Mouse (Mus musculus) testis, adult 2 months (tissue): ENCODE measurements around the gene Serpina6.

ENCODE experiments used
- CTCF ChIP-seq: fragments of 200-500 bp; IDR thresholded peaks from 2 replicates; pipeline ENCODE4 v1.5.1; 2012; ENCODE audit warnings: low read depth, mild to moderate bottlenecking, inconsistent platforms, low read length, moderate library complexity; ENCODE audit not compliant: control insufficient read depth, insufficient read depth, insufficient replicate concordance
- POLR2A ChIP-seq: fragments of 200-500 bp; IDR thresholded peaks from 2 replicates; pipeline ENCODE4 v1.6.1; 2012; ENCODE audit warnings: low read depth, mild to moderate bottlenecking, inconsistent platforms, low read length, moderate library complexity; ENCODE audit not compliant: control insufficient read depth

DNA sequence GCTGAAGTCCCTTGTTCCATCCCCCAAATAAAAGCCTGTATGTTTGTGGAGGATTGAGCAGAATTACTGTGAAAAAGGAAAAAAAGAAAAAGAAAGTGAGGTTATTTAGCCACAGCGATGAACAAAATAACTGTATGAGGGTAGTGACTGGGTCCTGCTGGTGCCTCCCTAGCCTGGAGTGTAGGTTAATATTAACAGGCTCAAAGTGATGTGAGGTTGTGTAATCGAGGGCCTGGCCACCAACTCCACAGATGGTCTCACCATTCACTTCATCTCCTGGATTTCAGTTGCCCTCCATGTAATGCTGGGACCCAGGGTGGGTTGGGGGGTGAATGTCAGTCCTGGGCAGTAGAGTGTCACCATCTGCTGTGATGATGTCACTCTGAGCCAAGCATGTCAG is 24.7 kb upstream of the Serpina6 start:
- TF ChIP-seq POLR2A (no peak), CTCF (no peak)
